Mouse (Mus musculus): ENCODE results near the gene Lrrc8d. TPM values are rescaled to one million over a fixed set of nuclear protein-coding genes. Genes with fewer than 3 reads are reported as not detected.

Gene Lrrc8d
- polyA plus RNA-seq, 1 experiment, result 24.8 TPM

DNA sequence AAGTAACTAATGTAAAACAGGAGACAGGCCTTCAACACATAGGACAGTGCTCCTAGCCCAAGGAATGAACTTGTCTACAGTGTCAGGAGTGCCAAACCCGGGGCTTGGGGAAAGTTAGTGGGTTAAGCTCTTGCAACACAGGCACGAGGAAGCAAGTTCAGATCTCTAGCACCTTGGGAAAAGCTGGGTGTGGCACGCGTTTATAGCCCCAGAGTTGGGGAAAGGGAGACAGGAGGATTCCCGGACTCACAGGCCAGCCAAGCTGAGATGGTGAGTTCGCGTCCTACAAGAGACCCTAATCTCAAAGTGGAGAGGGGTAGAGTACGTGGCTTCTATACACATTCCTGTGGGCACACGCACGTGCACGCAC is 3.5 kb downstream of the Lrrc8d start:
- no peak; the same call in 1 of the 2 replicates for TF ChIP-seq CEBPB (IDR thresholded peaks at IDR 0.05; ENCODE audit: insufficient read depth, poor library complexity, severe bottlenecking)
- TF ChIP-seq MAX (IDR thresholded peaks at IDR 0.05; ENCODE audit: low read depth), result no peak
- no peak for TF ChIP-seq TCF3 (IDR thresholded peaks at IDR 0.05; ENCODE audit: insufficient read length, low read depth)
- TF ChIP-seq POLR2AphosphoS2 (IDR thresholded peaks at IDR 0.05; ENCODE audit: insufficient read length, low read depth), result no peak
- no peak for TF ChIP-seq USF1 (IDR thresholded peaks at IDR 0.05; ENCODE audit: low read depth)
- TF ChIP-seq MYOG (IDR thresholded peaks at IDR 0.05; ENCODE audit: control insufficient read depth in 1 of 3, insufficient read depth in 1 of 3, insufficient read length in 2 of 3, low read depth in 2 of 3), result no peak
- no peak for TF ChIP-seq POLR2A (IDR thresholded peaks at IDR 0.05; ENCODE audit: insufficient read length, low read depth)
- no peak for TF ChIP-seq E2F4 (IDR thresholded peaks at IDR 0.05; ENCODE audit: insufficient read depth)
- TF ChIP-seq TCF12 (IDR thresholded peaks at IDR 0.05; ENCODE audit: insufficient read depth, poor library complexity, severe bottlenecking), result no peak

DNA sequence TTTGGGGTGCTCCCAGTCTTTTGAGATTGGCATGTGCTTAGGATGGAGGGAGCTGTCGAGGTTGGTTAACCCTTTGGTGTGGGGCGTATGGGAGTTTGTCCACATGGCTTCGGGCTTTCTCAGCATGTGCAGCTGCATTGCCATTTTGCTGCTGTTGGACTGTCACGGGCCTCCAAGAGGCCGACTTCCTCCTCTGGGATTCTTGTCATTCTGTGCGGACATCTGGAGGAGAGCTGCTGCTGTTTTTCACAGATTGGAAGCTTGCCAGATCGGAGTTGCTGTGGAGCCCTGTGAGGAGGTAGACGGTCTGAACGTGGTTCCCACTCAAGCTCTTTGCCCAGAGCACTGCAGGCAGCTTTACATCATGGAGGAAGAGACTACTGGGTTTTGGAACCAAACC is 4.8 kb downstream of the Lrrc8d start:
- no peaks in the 10 kb centered on the region for H3K36me3 ChIP-seq (ENCODE audit: control insufficient read depth, insufficient read depth)
- H3K79me2 ChIP-seq (ENCODE audit: control insufficient read depth, insufficient read depth), result peaks cover 45% of the 10 kb centered on the region
- no peaks in the 10 kb centered on the region for H3K27me3 ChIP-seq (ENCODE audit: control insufficient read depth, insufficient read depth, insufficient read length)
- TF ChIP-seq POLR2A (IDR thresholded peaks at IDR 0.05; ENCODE audit: insufficient read length, low read depth) (no peak), MYOG (IDR thresholded peaks at IDR 0.05; ENCODE audit: control insufficient read depth in 1 of 3, insufficient read depth in 1 of 3, insufficient read length in 2 of 3, low read depth in 2 of 3) (no peak), POLR2AphosphoS2 (IDR thresholded peaks at IDR 0.05; ENCODE audit: insufficient read length, low read depth) (no peak), TCF3 (IDR thresholded peaks at IDR 0.05; ENCODE audit: insufficient read length, low read depth) (no peak), SRF (IDR thresholded peaks at IDR 0.05; ENCODE audit: control insufficient read depth, insufficient read length, low read depth) (no peak), USF1 (IDR thresholded peaks at IDR 0.05; ENCODE audit: low read depth) (no peak), E2F4 (IDR thresholded peaks at IDR 0.05; ENCODE audit: insufficient read depth) (no peak), MAX (IDR thresholded peaks at IDR 0.05; ENCODE audit: low read depth) (no peak), REST (IDR thresholded peaks at IDR 0.05; ENCODE audit: insufficient read depth, insufficient read length) (no peak), MYOD1 (IDR thresholded peaks at IDR 0.05; ENCODE audit: control insufficient read depth in 1 of 3, insufficient read length in 2 of 3, low read depth in 2 of 3) (no peak), TCF12 (IDR thresholded peaks at IDR 0.05; ENCODE audit: insufficient read depth, poor library complexity, severe bottlenecking) (no peak)
- H3ac ChIP-seq (ENCODE audit: control insufficient read depth, insufficient read length), result no peak overlapping the region
- no peak overlapping the region for H3K4me2 ChIP-seq (ENCODE audit: low read depth)
- H3K4me3 ChIP-seq, result no peak overlapping the region

More for the DNA sequence above, 3.5 kb downstream of the Lrrc8d start:
- no peaks in the 10 kb centered on the region for H3K36me3 ChIP-seq (ENCODE audit: control insufficient read depth, insufficient read depth)
- H3K4me3 ChIP-seq, result no peak overlapping the region
- H3K79me2 ChIP-seq (ENCODE audit: control insufficient read depth, insufficient read depth), result peaks cover 39% of the 10 kb centered on the region
- no peak overlapping the region for H3ac ChIP-seq (ENCODE audit: control insufficient read depth, insufficient read length)
- H3K4me2 ChIP-seq (ENCODE audit: low read depth), result no peak overlapping the region
- no peaks in the 10 kb centered on the region for H3K27me3 ChIP-seq (ENCODE audit: control insufficient read depth, insufficient read depth, insufficient read length)

DNA sequence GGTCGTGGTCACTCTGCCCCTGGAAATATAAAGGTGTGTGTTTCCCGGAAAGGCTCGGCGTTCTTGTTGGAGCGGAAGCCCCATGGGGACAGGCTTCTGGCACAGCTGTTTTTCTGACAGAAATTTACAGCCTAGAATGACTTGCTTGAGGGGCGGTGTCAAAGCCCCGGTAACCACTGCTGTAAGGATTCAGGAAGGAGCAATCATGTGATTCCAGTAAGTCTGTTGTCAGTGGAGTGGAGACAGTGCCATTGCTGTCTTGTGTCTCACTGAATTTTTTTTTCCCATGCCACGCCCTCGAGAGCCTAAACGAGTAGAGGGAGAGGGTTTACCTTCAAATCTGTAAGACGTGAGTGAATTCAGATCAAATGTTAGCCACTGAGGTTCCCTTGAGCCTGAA is 6.9 kb downstream of the Lrrc8d start:
- no peak for TF ChIP-seq POLR2AphosphoS2 (IDR thresholded peaks at IDR 0.05; ENCODE audit: insufficient read length, low read depth)
- TF ChIP-seq TCF12 (IDR thresholded peaks at IDR 0.05; ENCODE audit: insufficient read depth, poor library complexity, severe bottlenecking), result no peak
- TF ChIP-seq MYOD1 (IDR thresholded peaks at IDR 0.05; ENCODE audit: control insufficient read depth in 1 of 3, insufficient read length in 2 of 3, low read depth in 2 of 3), result no peak
- no peak for TF ChIP-seq MYOG (IDR thresholded peaks at IDR 0.05; ENCODE audit: control insufficient read depth in 1 of 3, insufficient read depth in 1 of 3, insufficient read length in 2 of 3, low read depth in 2 of 3)
- no peak for TF ChIP-seq REST (IDR thresholded peaks at IDR 0.05; ENCODE audit: insufficient read depth, insufficient read length)
- TF ChIP-seq CEBPB (IDR thresholded peaks at IDR 0.05; ENCODE audit: insufficient read depth, poor library complexity, severe bottlenecking), result no peak
- no peak for TF ChIP-seq SRF (IDR thresholded peaks at IDR 0.05; ENCODE audit: control insufficient read depth, insufficient read length, low read depth)

DNA sequence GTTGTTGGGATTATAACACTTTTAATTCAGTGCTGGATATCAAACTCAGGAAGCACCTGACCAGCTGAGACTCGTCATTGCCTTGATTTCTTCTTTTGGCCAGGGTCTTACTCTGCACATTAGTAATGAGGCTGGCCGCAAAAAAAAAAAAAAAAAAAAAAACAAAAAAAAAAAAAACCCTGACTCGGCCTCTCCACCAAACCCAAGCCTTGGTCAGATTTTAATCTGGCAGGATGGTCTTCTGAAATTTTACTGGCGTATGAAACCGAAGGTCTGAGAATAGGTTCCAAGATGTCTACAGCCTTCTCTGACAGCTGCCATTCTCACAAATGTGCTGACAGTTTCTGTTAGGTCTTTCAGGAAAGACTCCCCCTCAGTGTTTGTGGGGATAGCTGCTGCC is 8.5 kb downstream of the Lrrc8d start:
- H3ac ChIP-seq (ENCODE audit: control insufficient read depth, insufficient read length), result no peak overlapping the region
- no peaks in the 10 kb centered on the region for H3K27me3 ChIP-seq (ENCODE audit: control insufficient read depth, insufficient read depth, insufficient read length)
- no peak overlapping the region for H3K4me3 ChIP-seq
- H3K36me3 ChIP-seq (ENCODE audit: control insufficient read depth, insufficient read depth), result no peaks in the 10 kb centered on the region
- H3K79me2 ChIP-seq (ENCODE audit: control insufficient read depth, insufficient read depth), result peaks cover 38% of the 10 kb centered on the region
- no peak for TF ChIP-seq MYOD1 (IDR thresholded peaks at IDR 0.05; ENCODE audit: control insufficient read depth in 1 of 3, insufficient read length in 2 of 3, low read depth in 2 of 3)
- TF ChIP-seq TCF3 (IDR thresholded peaks at IDR 0.05; ENCODE audit: insufficient read length, low read depth), result no peak
- no peak for TF ChIP-seq MAX (IDR thresholded peaks at IDR 0.05; ENCODE audit: low read depth)
- TF ChIP-seq CEBPB (IDR thresholded peaks at IDR 0.05; ENCODE audit: insufficient read depth, poor library complexity, severe bottlenecking), result no peak
- TF ChIP-seq MYOG (IDR thresholded peaks at IDR 0.05; ENCODE audit: control insufficient read depth in 1 of 3, insufficient read depth in 1 of 3, insufficient read length in 2 of 3, low read depth in 2 of 3), result no peak
- TF ChIP-seq POLR2AphosphoS2 (IDR thresholded peaks at IDR 0.05; ENCODE audit: insufficient read length, low read depth), result no peak
- no peak for TF ChIP-seq USF1 (IDR thresholded peaks at IDR 0.05; ENCODE audit: low read depth)
- no peak for TF ChIP-seq TCF12 (IDR thresholded peaks at IDR 0.05; ENCODE audit: insufficient read depth, poor library complexity, severe bottlenecking)
- no peak for TF ChIP-seq POLR2A (IDR thresholded peaks at IDR 0.05; ENCODE audit: insufficient read length, low read depth)
- no peak for TF ChIP-seq SRF (IDR thresholded peaks at IDR 0.05; ENCODE audit: control insufficient read depth, insufficient read length, low read depth)
- TF ChIP-seq E2F4 (IDR thresholded peaks at IDR 0.05; ENCODE audit: insufficient read depth), result no peak
- TF ChIP-seq REST (IDR thresholded peaks at IDR 0.05; ENCODE audit: insufficient read depth, insufficient read length), result no peak
- no peak overlapping the region for H3K4me2 ChIP-seq (ENCODE audit: low read depth)

More for the DNA sequence above, 6.9 kb downstream of the Lrrc8d start:
- H3K4me3 ChIP-seq, result no peak overlapping the region
- no peak overlapping the region for H3ac ChIP-seq (ENCODE audit: control insufficient read depth, insufficient read length)
- H3K27me3 ChIP-seq (ENCODE audit: control insufficient read depth, insufficient read depth, insufficient read length), result no peaks in the 10 kb centered on the region
- H3K36me3 ChIP-seq (ENCODE audit: control insufficient read depth, insufficient read depth), result no peaks in the 10 kb centered on the region
- H3K79me2 ChIP-seq (ENCODE audit: control insufficient read depth, insufficient read depth), result peaks cover 37% of the 10 kb centered on the region
- H3K4me2 ChIP-seq (ENCODE audit: low read depth), result no peak overlapping the region

DNA sequence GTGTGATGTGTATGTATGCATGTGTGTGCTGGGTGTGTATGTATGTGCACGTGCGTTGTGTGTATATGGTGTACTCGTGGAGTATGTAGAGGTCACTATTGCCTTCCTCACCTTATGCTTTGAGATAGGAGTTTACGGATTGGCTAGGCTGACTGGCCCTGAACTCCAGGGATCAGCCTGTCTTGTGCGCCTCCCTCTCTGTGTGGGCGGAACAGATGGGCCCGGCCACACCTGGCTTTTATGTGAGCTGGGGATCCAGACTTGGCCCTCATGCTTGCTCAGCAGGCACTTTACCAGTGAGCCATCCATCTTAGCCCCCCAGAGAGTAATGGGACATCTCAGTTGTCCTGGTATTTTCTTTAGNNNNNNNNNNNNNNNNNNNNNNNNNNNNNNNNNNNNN is 10.7 kb downstream of the Lrrc8d start:
- Histone ChIP-seq H3K4me2 (ENCODE audit: low read depth) (no peak overlapping the region), H3ac (ENCODE audit: control insufficient read depth, insufficient read length) (no peak overlapping the region), H3K27me3 (ENCODE audit: control insufficient read depth, insufficient read depth, insufficient read length) (no peaks in the 10 kb centered on the region), H3K4me3 (no peak overlapping the region), H3K36me3 (ENCODE audit: control insufficient read depth, insufficient read depth) (no peaks in the 10 kb centered on the region), H3K79me2 (ENCODE audit: control insufficient read depth, insufficient read depth) (peaks cover 34% of the 10 kb centered on the region)
- TF ChIP-seq MYOG (IDR thresholded peaks at IDR 0.05; ENCODE audit: control insufficient read depth in 1 of 3, insufficient read depth in 1 of 3, insufficient read length in 2 of 3, low read depth in 2 of 3), result peak in 1 of 3 experiments; percentile 44
- peak in 1 of 3 experiments; percentile 59 for TF ChIP-seq MYOD1 (IDR thresholded peaks at IDR 0.05; ENCODE audit: control insufficient read depth in 1 of 3, insufficient read length in 2 of 3, low read depth in 2 of 3)
- no peak for TF ChIP-seq USF1 (IDR thresholded peaks at IDR 0.05; ENCODE audit: low read depth)

Measured in myocyte (in vitro differentiated cells).